Mouse (Mus musculus) cerebellum, adult 2 months (tissue): ENCODE data around the gene Olfr644. TPM values are rescaled to one million over a fixed set of nuclear protein-coding genes. Genes with fewer than 3 reads are reported as not detected.

Experiments used
- DNase-seq, 2 experiments: peaks; one replicate each; pipeline ENCODE4 v3.0.0; 2021
- H3K27ac ChIP-seq: fragments of 200-500 bp; 2 replicates; pipeline ENCODE4 v1.5.1; 2012; ENCODE audit warnings: low read length, control low read depth, inconsistent platforms; ENCODE audit not compliant: insufficient read depth
- H3K27me3 ChIP-seq: fragments of 200-500 bp; 2 replicates; pipeline ENCODE4 v1.6.1; 2012; ENCODE audit warnings: inconsistent platforms, mild to moderate bottlenecking, low read length, moderate library complexity; ENCODE audit not compliant: control insufficient read depth, insufficient read depth
- H3K4me1 ChIP-seq: fragments of 200-500 bp; 2 replicates; pipeline ENCODE4 v1.6.1; 2011; ENCODE audit warnings: low read length; ENCODE audit not compliant: control insufficient read depth, insufficient read depth
- H3K4me3 ChIP-seq: fragments of 200-500 bp; replicated peaks from 2 replicates; pipeline ENCODE3; 2011; ENCODE audit warnings: mild to moderate bottlenecking, low read depth, low read length, control low read depth; ENCODE audit not compliant: insufficient read depth
- CTCF ChIP-seq: fragments of 200-500 bp; IDR thresholded peaks from 2 replicates; pipeline ENCODE4 v1.5.1; 2011; ENCODE audit warnings: low read depth, mild to moderate bottlenecking, control low read depth, low read length, moderate library complexity, borderline replicate concordance; ENCODE audit not compliant: insufficient read depth
- POLR2A ChIP-seq: fragments of 200-500 bp; IDR thresholded peaks from 2 replicates; pipeline ENCODE4 v1.6.1; 2011; ENCODE audit warnings: low read length, control low read depth, borderline replicate concordance; ENCODE audit not compliant: insufficient read depth
- WGBS: fragments of 180-500 bp; shearing (Covaris S2); methylation state at CpG from one replicate; pipeline ENCODE4 v1.1.7; 2018; 5-methylcytosine and 5-hydroxymethylcytosine counted together
- polyA plus RNA-seq: library from polyadenylated mRNA; depleted of rRNA; stranded (reverse); fragments of >200 nt; gene quantifications from 2 replicates; pipeline ENCODE4 v1.2.3, GENCODE M21; 2012; rRNA removed

Gene Olfr644
- polyA plus RNA-seq: not detected in 2 replicates

DNA sequence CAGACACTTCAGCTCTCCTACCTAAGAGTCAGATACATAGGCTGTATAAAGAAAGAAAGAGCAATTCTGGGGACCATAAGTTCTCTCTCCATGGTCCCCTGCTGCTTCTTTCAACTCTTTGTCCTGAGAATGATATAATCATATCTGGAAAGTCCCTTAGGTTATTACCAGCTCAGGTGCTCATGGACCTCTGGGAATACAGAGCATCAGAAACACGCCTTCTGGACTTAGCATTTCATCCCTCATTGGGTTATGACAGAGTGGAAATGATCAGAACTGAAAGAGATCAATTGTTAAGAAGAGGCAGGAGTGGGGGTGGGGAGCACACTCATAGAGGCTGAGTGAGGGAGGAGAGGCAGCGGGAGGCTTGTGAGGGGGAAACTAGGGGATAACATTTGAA, at the start of gene Olfr644:
TSS of gene Olfr644 (minus strand) at position 101 of the 400 bp plus-strand sequence.
- no peak within 1 kb of the TSS for H3K4me3 ChIP-seq
- 62% methylated on average over 2 of the region's 2 CpGs for WGBS
- TF ChIP-seq POLR2A (no peak), CTCF (no peak)

GRCm38 (mm10) chr7:104104757-104104972, 33.0 kb upstream of the Olfr644 start, which contains the start of gene Olfr646:
Gene Olfr646 (plus strand): TSS chr7:104104873.
- H3K4me1 ChIP-seq: no peaks in the 10 kb centered on the region
- no peak within 1 kb of the TSS for H3K27ac ChIP-seq
- DNase-seq: no peak
- H3K4me3 ChIP-seq: no peak within 1 kb of the TSS
- H3K27me3 ChIP-seq: no peaks in the 10 kb centered on the region
- TF ChIP-seq POLR2A (no peak), CTCF (no peak)

More for the DNA sequence above, at the start of gene Olfr644:
- Histone ChIP-seq H3K27me3 (no peaks in the 10 kb centered on the region), H3K4me1 (no peaks in the 10 kb centered on the region), H3K27ac (no peak within 1 kb of the TSS)
- DNase-seq: no peak

GRCm38 (mm10) chr7:104103913-104104756, 32.5 kb upstream of the Olfr644 start:
- Histone ChIP-seq H3K4me3 (no peak overlapping the region), H3K27me3 (no peaks in the 10 kb centered on the region), H3K27ac (no peak overlapping the region), H3K4me1 (no peaks in the 10 kb centered on the region)
- no peak for TF ChIP-seq POLR2A
- TF ChIP-seq CTCF: no peak
- 51% methylated on average over 4 of the region's 4 CpGs for WGBS
- DNase-seq: no peak

- TF ChIP-seq CTCF (no peak), POLR2A (no peak)
- no peaks in the 10 kb centered on the region for H3K27me3 ChIP-seq
- no peak within 1 kb of the TSS for H3K27ac ChIP-seq
- no peaks in the 10 kb centered on the region for H3K4me1 ChIP-seq
- no peak within 1 kb of the TSS for H3K4me3 ChIP-seq
- WGBS: 79% methylated on average over 1 of the region's 1 CpGs
- DNase-seq: no peak
Measured at GRCm38 (mm10) chr7:104085365-104085764, 13.7 kb upstream of the Olfr644 start, which contains the start of gene Olfr645. Gene Olfr645 (minus strand): TSS chr7:104085465.

GRCm38 (mm10) chr7:104061345-104061744, 10.3 kb downstream of the Olfr644 start, which contains the start of gene 4930516K23Rik:
Gene 4930516K23Rik (minus strand): TSS chr7:104061445.
- TF ChIP-seq POLR2A: no peak
- TF ChIP-seq CTCF: no peak
- 36% methylated on average over 2 of the region's 2 CpGs for WGBS
- no peak for DNase-seq
- no peak within 1 kb of the TSS for H3K27ac ChIP-seq
- H3K4me3 ChIP-seq: no peak within 1 kb of the TSS
- no peaks in the 10 kb centered on the region for H3K27me3 ChIP-seq
- H3K4me1 ChIP-seq: no peaks in the 10 kb centered on the region

DNA sequence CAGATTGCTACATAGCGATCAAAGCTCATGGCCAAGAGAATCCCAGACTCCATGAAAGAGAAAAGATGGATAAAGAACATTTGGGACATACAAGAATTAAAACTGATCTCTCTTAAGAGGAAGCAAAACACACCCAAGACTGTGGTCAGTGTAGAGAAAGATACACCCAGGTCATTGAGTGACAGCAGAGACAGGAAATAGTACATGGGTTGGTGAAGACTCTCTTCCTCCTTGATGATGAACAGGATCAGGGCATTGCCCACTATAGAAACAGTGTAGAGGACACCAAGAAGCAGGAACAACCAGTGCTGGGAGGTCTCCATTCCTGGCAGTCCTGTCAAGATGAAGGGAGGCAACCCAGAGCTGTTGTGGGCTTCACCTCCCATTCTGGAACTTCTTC, 12.5 kb downstream of the Olfr644 start:
- no peak overlapping the region for H3K4me3 ChIP-seq
- TF ChIP-seq CTCF: no peak
- no peak for TF ChIP-seq POLR2A
- WGBS: 85% methylated on average over 1 of the region's 1 CpGs
- H3K27ac ChIP-seq: no peak overlapping the region
- no peaks in the 10 kb centered on the region for H3K27me3 ChIP-seq
- DNase-seq: no peak
- H3K4me1 ChIP-seq: no peaks in the 10 kb centered on the region

DNA sequence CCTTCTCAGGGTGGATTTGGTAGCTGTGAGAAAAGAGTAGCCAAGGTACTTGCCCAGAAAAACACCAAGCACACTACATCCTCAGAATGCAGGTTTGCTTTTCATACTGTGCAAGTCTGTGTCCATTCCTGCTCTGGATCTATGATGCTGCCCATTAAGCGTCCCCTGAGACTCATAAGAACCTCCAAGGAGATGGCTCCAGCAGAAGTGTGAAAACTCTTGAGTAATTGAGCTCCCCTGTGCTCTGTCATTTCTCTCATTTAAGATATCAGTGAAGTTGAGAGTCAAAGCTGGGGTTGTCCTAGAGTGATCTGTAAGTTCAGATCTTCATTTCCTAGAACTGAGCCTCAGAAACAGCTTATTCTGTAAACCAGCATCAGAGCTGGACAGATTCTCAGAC, 19.1 kb downstream of the Olfr644 start, which contains the start of gene Olfr642:
TSS of gene Olfr642 (minus strand) at position 101 of the 400 bp plus-strand sequence.
- no peaks in the 10 kb centered on the region for H3K4me1 ChIP-seq
- H3K27me3 ChIP-seq: no peaks in the 10 kb centered on the region
- DNase-seq: no peak
- 41% methylated on average over 1 of the region's 1 CpGs for WGBS
- no peak for TF ChIP-seq CTCF
- no peak for TF ChIP-seq POLR2A
- H3K27ac ChIP-seq: no peak within 1 kb of the TSS
- no peak within 1 kb of the TSS for H3K4me3 ChIP-seq

GRCm38 (mm10) chr7:104050745-104051144, 20.9 kb downstream of the Olfr644 start:
- Histone ChIP-seq H3K27me3 (no peaks in the 10 kb centered on the region), H3K27ac (no peak overlapping the region), H3K4me3 (no peak overlapping the region), H3K4me1 (no peaks in the 10 kb centered on the region)
- WGBS: 86% methylated on average over 4 of the region's 4 CpGs
- TF ChIP-seq CTCF (no peak), POLR2A (no peak)
- no peak for DNase-seq
